Mouse (Mus musculus) cerebellum, adult (tissue): ENCODE data around the gene Odam.

Source experiments
- ATAC-seq: cut with Nextera tagmentation; 2 replicates; pipeline ENCODE4 v1.9.2; 2017; ENCODE audit warnings: mild to moderate bottlenecking, moderate library complexity, mixed read lengths; ENCODE audit not compliant: insufficient number of reproducible peaks, low FRiP score, low TSS enrichment

The Odam gene

DNA sequence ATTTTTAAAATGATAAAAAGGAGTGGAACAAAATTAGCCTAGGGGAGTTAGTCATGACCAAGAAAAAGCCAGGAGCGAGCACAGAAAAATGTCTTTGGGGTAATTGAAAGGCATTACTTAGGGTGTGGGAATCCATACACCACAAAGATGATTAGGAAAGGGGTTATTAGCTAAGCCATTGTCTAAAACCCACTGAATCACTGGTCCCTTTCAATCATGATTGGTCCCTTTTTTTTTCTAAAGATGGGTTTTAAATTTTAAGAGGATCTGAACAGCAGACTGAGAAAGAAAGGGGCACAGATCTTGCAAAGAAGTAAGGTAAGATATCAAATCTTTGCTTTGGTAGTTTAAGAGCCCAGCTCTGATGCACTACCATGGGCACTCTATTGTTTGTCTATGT, at the start of gene Odam:
TSS of gene Odam (plus strand) at position 301 of the 400 bp plus-strand sequence.
- no peak for ATAC-seq

DNA sequence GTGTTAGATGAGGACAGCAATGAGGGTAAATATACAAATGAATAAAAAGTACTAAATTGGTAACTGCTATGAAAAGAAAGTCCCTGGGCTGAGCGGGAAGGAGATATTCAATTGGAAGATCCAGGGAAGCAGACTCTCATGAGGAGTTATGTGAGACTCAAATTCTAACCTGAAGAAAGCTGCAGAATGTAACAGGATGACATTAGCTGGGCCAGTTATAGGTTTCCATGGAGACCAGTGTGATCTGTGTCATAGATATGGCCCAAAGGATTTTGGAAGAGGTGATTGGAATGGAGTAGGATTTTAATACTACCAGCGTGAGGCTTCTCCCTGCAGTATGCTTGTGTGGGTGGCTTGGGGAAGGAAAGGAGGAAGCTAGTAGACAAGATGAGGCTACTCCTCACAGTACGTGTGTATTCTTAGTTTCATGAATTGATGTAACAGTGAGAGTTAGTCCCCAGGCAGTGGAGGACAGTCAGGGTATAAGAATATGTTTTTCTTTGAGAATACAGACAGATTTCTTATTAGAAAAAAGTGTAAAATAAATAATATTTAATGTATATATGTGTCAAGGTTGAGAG, 29.6 kb upstream of the Odam start:
- no peak for ATAC-seq

DNA sequence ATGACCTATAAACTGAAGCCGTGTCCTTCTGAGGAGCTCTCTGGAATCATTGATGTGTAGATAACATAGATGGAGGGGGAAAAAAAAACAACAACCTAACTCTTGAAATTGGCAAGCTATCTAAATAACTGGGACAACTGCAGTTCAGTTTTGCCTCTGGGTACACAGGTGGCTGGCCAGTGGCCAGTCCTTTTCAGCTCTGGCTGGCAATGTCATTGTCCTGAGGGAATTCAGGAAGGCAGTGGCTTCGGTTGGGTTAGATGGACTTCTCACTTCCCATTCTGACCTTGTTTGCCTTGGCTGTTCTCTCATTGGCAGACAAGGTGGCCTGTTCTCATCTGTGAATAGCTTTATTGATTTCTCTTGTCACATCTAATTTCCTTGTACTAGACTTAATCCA, 14.7 kb upstream of the Odam start:
- ATAC-seq = peak; percentile 58; the same call in 1 of the 2 replicates

DNA sequence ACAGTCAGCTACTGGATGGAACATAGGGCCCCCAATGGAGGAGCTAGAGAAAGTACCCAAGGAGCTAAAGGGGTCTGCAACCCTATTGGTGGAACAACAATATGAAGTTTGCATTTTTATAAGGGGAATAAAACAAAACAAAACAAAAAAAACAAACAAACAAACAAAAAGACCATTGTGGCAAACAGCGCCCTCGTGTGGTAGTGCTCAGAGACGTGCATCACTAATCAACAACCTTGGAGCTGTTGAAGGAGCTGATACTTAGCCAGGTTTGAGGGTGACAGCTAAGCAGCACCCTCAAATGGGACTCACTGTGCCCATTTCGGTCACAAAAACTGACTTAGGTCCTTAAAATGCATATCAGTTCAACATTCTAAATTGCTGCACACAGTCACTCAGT, 13.4 kb upstream of the Odam start:
- ATAC-seq = no peak

DNA sequence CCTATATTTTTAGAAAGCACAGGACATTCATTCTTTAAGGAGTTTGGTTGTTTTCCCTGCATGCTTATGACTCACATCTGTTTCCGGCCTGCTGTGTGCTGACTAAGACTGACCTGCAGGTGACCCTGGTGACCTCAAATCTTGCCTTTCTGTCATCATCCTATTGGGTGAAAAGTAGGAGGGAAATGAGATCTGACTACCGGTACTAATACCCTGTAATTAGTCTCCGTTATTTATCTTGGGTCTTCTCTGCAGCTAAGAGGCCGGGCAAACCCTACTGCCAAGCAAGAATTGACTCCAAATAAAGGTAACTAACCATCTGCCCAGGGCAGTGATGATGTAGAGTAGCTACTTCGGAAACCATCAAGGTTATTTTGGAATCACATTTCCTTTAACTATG, 40.5 kb downstream of the Odam start, which contains the start of gene Csn3:
TSS of gene Csn3 (plus strand) at position 208 of the 400 bp plus-strand sequence.
- ATAC-seq = no peak

DNA sequence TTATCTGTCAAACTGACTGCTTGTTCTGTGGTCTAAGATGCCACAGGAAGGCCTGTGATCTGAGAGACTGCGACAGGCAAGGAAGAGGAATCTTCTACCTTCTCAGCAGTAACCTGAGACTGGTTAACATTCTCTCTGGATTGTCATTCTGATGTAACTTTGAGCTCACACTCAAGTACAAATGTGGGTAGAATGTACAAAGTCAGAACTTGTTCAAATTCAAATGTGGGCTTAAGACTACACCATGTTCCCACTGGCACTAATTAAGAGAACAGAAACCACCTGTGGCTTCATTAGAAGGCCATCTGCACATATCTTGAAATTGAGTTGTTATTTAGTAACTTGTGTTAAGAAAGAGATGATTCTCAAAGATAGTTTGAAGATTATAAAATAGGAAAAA, 46.8 kb downstream of the Odam start:
- no peak for ATAC-seq

DNA sequence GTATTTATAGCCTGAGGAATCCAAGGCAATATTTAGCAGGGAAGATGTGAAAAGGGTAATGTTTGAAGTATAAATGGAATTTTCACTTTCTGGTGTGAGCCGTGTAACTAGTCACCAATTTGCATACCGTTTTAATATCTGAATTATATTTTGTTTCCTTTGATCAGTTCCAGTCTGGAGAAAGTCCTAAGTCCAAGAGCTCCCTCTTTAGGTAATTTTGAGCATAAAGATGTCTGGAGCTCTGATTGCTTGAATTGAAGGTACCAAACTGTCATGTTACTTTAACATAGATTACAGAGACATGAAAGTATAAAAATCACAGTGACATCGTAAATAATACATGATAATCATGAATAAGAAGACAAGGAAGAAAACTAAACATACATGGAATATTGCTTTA, 55.9 kb downstream of the Odam start:
- ATAC-seq = no peak

DNA sequence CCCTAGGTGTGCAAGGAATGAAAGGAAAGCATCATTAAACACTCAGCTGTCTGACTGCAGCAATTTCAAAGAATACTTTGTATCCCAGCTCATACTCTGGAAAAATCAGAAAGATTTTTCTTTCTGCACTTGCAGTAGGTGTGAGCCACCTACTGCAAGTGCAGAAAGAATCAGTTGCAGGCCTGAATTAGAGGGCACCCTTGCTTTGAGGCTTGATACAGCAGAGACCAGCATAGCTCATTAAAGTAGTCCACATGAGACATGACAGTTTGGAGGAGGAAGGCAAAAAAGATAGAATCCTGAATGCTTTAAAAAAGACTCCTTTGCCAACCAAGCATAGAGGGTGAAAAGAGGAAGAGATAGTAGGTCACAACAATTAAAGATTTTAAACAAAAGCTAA, 57.7 kb downstream of the Odam start:
- no peak for ATAC-seq
